Mouse (Mus musculus) limb, embryonic 11.5 days (tissue): ENCODE data around the gene Scyl3. TPM values are rescaled to one million over a fixed set of nuclear protein-coding genes. Genes with fewer than 3 reads are reported as not detected.

ENCODE experiments used
- ATAC-seq: fragments of 200-750 bp; cut with Nextera tagmentation; 2 replicates; pipeline ENCODE4 v1.8.0; 2017; ENCODE audit warnings: low read depth; ENCODE audit not compliant: insufficient number of reproducible peaks, low FRiP score, low TSS enrichment
- DNase-seq: peaks from one replicate; pipeline ENCODE4 v3.0.0-alpha.2; 2015; ENCODE audit warnings: low spot score
- H3K27ac ChIP-seq: fragments of 300-500 bp; sonication (generic); replicated peaks from 2 replicates; pipeline ENCODE4 v1.5.1; 2014; ENCODE audit warnings: low read depth, mild to moderate bottlenecking, low read length
- H3K27me3 ChIP-seq: fragments of 300-500 bp; sonication (generic); 2 replicates; pipeline ENCODE4 v1.6.1; 2014; ENCODE audit warnings: mild to moderate bottlenecking, low read length, mixed read lengths; ENCODE audit not compliant: control insufficient read depth, insufficient read depth
- H3K36me3 ChIP-seq: fragments of 300-500 bp; sonication (generic); 2 replicates; pipeline ENCODE4 v1.6.1; 2014; ENCODE audit warnings: mild to moderate bottlenecking, low read length, moderate library complexity, mixed read lengths; ENCODE audit not compliant: control insufficient read depth, insufficient read depth
- H3K4me1 ChIP-seq: fragments of 300-500 bp; sonication (generic); 2 replicates; pipeline ENCODE4 v1.6.1; 2014; ENCODE audit warnings: low read length, mixed read lengths; ENCODE audit not compliant: control insufficient read depth, insufficient read depth
- H3K4me2 ChIP-seq: fragments of 300-500 bp; sonication (generic); 2 replicates; pipeline ENCODE4 v1.6.1; 2014; ENCODE audit warnings: low read depth, mild to moderate bottlenecking, moderate library complexity; ENCODE audit not compliant: severe bottlenecking
- H3K4me3 ChIP-seq: fragments of 300-500 bp; sonication (generic); 2 replicates; pipeline ENCODE4 v1.5.1; 2014; ENCODE audit warnings: low read depth, low read length
- H3K9ac ChIP-seq: fragments of 300-500 bp; sonication (generic); 2 replicates; pipeline ENCODE4 v1.6.1; 2014; ENCODE audit warnings: mild to moderate bottlenecking, low read length
- H3K9me3 ChIP-seq: fragments of 300-500 bp; sonication (generic); 2 replicates; pipeline ENCODE4 v1.6.1; 2016; ENCODE audit warnings: low read length; ENCODE audit not compliant: control insufficient read depth
- WGBS: fragments of 180-500 bp; shearing (Covaris S2); extraction: QIAGEN DNeasy Blood & Tissue Kit; methylation state at CpG from one replicate; pipeline ENCODE4 v1.1.7; 2014; 5-methylcytosine and 5-hydroxymethylcytosine counted together
- polyA plus RNA-seq: library from polyadenylated mRNA; unstranded; fragments of >200 nt; fragmentation: Nextera tagmentation; extraction: Ambion mirVana; gene quantifications from 2 replicates; pipeline ENCODE4 v1.2.1, GENCODE M21; 2014

The Scyl3 gene
- polyA plus RNA-seq, 1 experiment from 2014 or later, result 19.9 TPM

DNA sequence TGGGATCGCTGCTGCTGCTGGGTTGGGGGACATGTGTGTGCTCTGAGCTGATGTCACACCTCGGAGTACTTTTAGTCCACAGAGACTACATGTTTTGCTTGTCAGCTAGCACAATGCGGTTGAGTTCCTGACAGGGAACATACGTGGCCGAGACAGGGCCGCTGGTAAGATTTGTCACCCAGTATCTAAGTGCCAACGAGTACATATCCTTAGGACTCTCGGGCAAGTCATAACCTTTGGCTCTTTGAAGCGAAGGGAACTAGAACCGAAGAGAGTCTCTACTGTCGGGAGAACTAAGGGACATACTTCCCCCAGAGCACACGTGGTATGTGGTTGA is 1.5 kb downstream of the Scyl3 start:
- no peak for ATAC-seq
- H3K4me1 ChIP-seq, result peaks cover 12% of the 10 kb centered on the region
- peak overlapping the region; percentile 72 for H3K4me2 ChIP-seq
- H3K9me3 ChIP-seq, result no peaks in the 10 kb centered on the region
- no peaks in the 10 kb centered on the region for H3K27me3 ChIP-seq
- no peak overlapping the region for H3K27ac ChIP-seq
- peak overlapping the region; percentile 95 for H3K4me3 ChIP-seq
- peak overlapping the region; percentile 95 for H3K9ac ChIP-seq
- no peak for DNase-seq
- WGBS, result 5% methylated on average over 12 of the region's 12 CpGs
- H3K36me3 ChIP-seq, result peaks cover 3% of the 10 kb centered on the region; the same call in 1 of the 2 replicates

DNA sequence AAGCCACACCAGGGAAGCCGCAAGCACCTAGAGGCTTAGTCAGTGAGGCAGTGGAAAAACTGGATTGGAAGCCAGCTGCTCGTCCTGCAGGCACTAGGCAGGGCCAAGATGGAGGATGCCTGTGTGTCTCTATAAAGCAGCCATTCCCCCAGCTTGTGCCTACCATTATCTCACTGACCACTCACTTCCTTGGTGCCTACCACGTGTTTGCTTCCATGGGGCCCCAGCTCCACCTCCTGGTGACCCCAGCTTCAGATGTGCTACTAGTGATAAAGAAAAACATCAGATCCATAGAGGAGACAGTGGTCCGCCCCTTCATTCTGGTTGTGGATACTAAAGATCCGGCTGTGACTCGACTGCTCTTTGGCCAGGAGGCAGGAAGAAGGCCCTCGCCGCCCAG is 2.9 kb downstream of the Scyl3 start:
- 83% methylated on average over 8 of the region's 8 CpGs for WGBS
- no peaks in the 10 kb centered on the region for H3K27me3 ChIP-seq
- H3K4me2 ChIP-seq, result no peak overlapping the region
- no peak overlapping the region for H3K27ac ChIP-seq
- no peaks in the 10 kb centered on the region for H3K9me3 ChIP-seq
- no peak overlapping the region for H3K4me3 ChIP-seq
- peaks cover 12% of the 10 kb centered on the region for H3K4me1 ChIP-seq
- H3K36me3 ChIP-seq, result peaks cover 3% of the 10 kb centered on the region; the same call in 1 of the 2 replicates
- no peak overlapping the region for H3K9ac ChIP-seq
- DNase-seq, result no peak
- no peak for ATAC-seq

DNA sequence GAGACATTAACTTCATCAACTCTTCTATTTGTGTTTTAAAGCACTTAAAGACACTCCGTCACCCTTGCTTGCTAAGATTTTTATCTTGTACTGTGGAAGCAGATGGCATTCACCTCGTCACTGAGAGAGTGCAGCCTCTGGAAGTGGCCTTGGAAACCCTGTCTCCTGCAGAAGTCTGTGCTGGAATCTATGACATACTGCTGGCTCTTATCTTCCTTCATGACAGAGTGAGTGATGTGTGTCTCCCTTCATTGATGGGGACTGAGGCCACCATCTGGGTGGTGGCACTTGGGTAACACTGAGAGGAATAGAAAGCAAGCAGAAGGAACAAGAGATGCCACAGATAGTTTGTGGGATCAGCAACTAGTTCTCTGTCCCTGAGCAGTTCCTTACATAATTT is 5.7 kb downstream of the Scyl3 start:
- H3K9ac ChIP-seq, result no peak overlapping the region

DNA sequence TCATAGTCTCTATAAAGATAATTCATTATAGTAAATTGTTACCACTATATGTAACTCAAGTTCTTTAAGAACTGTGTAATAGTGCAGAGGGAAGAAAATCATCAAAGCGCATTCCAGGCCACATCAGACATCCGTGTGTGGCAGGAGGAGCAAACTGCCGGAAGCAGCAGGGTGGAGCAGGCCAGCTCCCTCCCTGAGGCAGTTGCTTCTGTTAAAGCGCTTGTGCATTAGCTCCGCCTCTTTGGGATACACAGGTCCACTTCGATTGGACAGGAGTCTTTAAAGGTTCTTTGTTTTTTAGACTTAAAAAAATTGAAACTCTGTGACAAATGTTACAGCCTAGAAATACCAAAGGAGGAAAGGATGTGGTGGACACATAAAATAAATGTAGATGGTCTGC is 13.2 kb downstream of the Scyl3 start:
- H3K4me1 ChIP-seq, result no peaks in the 10 kb centered on the region
- H3K9ac ChIP-seq, result no peak overlapping the region
- no peaks in the 10 kb centered on the region for H3K9me3 ChIP-seq
- H3K4me3 ChIP-seq, result no peak overlapping the region
- ATAC-seq (no peak), DNase-seq (no peak)
- H3K4me2 ChIP-seq, result no peak overlapping the region
- peaks cover 8% of the 10 kb centered on the region; the same call in 1 of the 2 replicates for H3K36me3 ChIP-seq
- 72% methylated on average over 6 of the region's 6 CpGs for WGBS
- no peaks in the 10 kb centered on the region for H3K27me3 ChIP-seq
- no peak overlapping the region for H3K27ac ChIP-seq

More for the DNA sequence above, 5.7 kb downstream of the Scyl3 start:
- Histone ChIP-seq H3K27me3 (no peaks in the 10 kb centered on the region), H3K9me3 (no peaks in the 10 kb centered on the region), H3K36me3 (peaks cover 6% of the 10 kb centered on the region; the same call in 1 of the 2 replicates), H3K4me3 (no peak overlapping the region), H3K4me1 (peaks cover 7% of the 10 kb centered on the region; the same call in 1 of the 2 replicates), H3K27ac (no peak overlapping the region), H3K4me2 (no peak overlapping the region)
- WGBS, result 92% methylated on average over 2 of the region's 2 CpGs
- ATAC-seq (no peak), DNase-seq (no peak)

DNA sequence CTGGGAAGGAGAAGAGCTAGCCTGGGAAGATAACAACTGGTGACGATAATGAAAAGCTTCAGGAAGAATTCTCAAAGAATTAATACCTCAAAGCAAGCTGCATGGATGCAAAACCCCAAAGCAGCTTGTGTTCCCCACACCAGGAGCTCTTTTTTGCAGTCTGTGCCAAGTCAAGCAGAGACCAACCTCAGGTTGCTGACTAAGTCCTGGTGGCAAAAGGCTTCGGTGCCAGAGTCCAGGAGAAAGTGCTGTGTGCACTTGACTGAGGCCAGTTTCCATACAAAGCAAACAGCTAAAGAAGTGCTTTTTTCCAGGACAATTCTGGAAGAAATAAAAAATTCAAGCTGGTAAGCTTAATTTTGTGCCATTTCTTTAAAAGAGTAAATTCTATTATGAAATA is 24.5 kb downstream of the Scyl3 start:
- Histone ChIP-seq H3K9ac (no peak overlapping the region), H3K4me1 (no peaks in the 10 kb centered on the region), H3K27me3 (no peaks in the 10 kb centered on the region), H3K4me2 (no peak overlapping the region), H3K27ac (no peak overlapping the region), H3K4me3 (no peak overlapping the region), H3K9me3 (no peaks in the 10 kb centered on the region), H3K36me3 (peaks cover 15% of the 10 kb centered on the region)
- no peak for ATAC-seq
- 98% methylated on average over 2 of the region's 2 CpGs for WGBS
- DNase-seq, result no peak

DNA sequence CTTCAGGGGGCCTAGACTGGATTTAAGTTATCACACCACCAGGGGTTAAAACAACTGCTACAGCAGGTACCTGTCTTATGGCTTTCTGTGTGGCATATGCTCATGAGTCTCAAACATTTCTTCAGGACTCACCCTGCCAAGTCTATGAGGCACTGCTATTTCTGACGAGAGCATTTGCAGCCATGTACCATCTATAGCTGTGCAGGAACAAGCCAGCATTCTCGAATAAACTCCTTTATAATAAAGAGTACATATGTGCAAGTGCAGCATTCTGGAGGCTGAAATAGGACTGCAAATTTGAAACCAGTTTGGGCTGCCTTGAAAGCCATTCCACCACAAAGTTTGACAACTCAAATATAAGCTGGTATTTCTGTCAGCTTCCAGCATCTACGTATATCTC is 29.1 kb downstream of the Scyl3 start:
- no peak overlapping the region for H3K27ac ChIP-seq
- H3K4me2 ChIP-seq, result no peak overlapping the region
- H3K4me1 ChIP-seq, result no peaks in the 10 kb centered on the region
- no peak overlapping the region for H3K9ac ChIP-seq
- WGBS, result 85% methylated on average over 3 of the region's 3 CpGs
- H3K4me3 ChIP-seq, result no peak overlapping the region
- H3K36me3 ChIP-seq, result peaks cover 11% of the 10 kb centered on the region; the same call in 1 of the 2 replicates
- no peak for DNase-seq
- no peaks in the 10 kb centered on the region for H3K27me3 ChIP-seq
- no peak for ATAC-seq
- H3K9me3 ChIP-seq, result no peaks in the 10 kb centered on the region

DNA sequence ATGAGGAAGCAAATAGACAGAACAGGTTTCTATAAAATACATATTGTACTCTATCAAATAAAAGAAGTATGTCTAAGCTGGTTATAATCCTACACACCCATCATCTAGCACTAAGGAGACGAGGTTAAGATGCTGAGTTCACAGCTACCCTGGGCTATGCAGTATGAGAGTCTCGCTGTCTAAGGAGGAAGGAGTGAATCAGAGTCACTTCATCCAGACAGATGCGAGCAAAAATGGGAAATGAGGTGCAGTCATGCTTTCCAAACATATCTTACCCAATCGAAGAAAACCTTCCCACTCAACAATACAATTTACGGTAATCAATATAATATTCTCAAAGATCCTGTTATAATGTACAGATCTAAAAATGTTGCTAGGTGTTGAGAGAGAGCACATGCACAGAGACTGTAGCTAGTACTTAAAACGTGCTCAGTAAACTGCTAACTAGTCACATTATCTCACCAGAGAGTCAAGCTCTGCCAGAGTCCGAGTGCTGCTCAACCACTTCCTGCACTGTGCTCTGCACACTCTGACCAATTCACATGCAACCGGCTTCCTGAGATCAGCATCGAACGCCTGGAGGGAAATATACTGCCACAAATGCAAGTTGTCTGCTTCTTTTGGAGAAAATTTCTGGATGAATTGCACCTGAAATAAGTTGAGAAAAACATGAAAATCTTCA is 35.2 kb downstream of the Scyl3 start:
- Histone ChIP-seq H3K4me2 (no peak overlapping the region), H3K36me3 (peaks cover 6% of the 10 kb centered on the region; the same call in 1 of the 2 replicates), H3K9ac (no peak overlapping the region), H3K27ac (no peak overlapping the region), H3K9me3 (no peaks in the 10 kb centered on the region), H3K4me1 (no peaks in the 10 kb centered on the region), H3K27me3 (no peaks in the 10 kb centered on the region), H3K4me3 (no peak overlapping the region)
- no peak for DNase-seq
- ATAC-seq, result no peak
- WGBS, result 93% methylated on average over 10 of the region's 10 CpGs

DNA sequence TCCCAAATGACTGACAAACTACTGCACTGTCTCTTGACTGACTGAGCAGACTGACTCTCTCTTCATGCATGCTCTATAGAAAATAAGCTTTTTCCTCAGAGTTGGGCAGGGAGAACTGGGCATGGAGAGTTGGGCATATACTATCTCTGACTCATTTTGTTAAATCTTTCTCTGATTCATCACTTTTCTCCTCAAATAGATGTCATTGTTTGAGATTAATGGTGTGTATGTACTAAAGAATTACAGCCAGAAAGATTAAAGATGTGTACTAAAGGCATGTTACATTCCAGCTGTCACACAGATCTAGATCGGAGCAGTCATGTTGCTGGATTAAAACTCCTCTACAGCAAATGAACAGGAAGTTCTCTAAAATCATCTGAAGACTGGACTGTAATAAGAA is 45.6 kb downstream of the Scyl3 start:
- no peak overlapping the region for H3K9ac ChIP-seq
- 0 out of 2 replicates have a peak, but pooled peaks cover 2% of the 10 kb centered on the region for H3K36me3 ChIP-seq
- DNase-seq (no peak), ATAC-seq (no peak)
- H3K4me1 ChIP-seq, result no peaks in the 10 kb centered on the region
- H3K27ac ChIP-seq, result no peak overlapping the region
- no peaks in the 10 kb centered on the region for H3K27me3 ChIP-seq
- no peak overlapping the region for H3K4me3 ChIP-seq
- WGBS, result 91% methylated on average over 1 of the region's 1 CpGs
- H3K4me2 ChIP-seq, result no peak overlapping the region
- no peaks in the 10 kb centered on the region for H3K9me3 ChIP-seq

DNA sequence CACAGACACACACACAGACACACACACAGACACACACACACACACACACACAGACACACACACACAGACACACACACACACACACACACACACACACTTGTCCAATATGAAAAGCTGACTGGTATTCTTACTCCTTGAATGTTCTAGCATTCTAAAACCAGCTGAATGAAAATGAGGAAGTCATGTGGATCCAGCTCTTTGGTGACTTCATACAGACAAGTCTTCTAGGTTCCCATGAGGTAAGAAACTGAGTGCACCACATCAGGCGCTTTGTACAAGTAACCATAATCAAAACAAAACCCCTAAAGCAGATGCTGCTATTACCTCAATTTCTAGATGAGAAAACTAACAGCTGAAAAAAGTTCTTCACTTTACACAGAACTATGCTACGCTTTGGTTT is 46.2 kb downstream of the Scyl3 start:
- H3K9ac ChIP-seq, result no peak overlapping the region
- no peaks in the 10 kb centered on the region for H3K4me1 ChIP-seq
- H3K4me3 ChIP-seq, result no peak overlapping the region
- WGBS, result 99% methylated on average over 2 of the region's 2 CpGs
- no peak overlapping the region for H3K27ac ChIP-seq
- no peaks in the 10 kb centered on the region for H3K27me3 ChIP-seq
- H3K4me2 ChIP-seq, result no peak overlapping the region
- ATAC-seq (no peak), DNase-seq (no peak)
- no peaks in the 10 kb centered on the region for H3K9me3 ChIP-seq
- peaks cover 5% of the 10 kb centered on the region; the same call in 1 of the 2 replicates for H3K36me3 ChIP-seq
